In the genomic region with DNA sequence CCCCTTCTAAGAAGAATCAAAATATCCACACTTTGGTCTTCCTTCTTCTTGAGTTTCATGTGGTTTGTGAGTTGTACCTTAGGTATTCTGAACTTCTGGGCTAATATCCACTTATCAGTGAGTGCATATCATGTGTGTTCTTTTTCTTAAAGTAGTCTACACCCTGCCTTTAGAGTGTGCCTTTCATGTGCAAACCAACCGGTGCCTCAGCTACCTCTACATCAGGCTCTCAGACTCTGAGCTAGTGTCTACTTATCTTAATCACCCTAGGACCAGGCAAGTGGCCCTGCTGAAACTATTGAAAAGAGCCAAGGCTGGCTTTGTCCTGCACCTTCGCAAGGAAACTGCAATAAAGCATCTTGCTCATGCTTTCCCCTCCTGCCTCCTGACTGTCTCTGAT, we compare ENCODE assay signal across 14 mouse cellular contexts.
"Had no signal": no experiment of that assay in that cellular context is flagged by ENCODE, and none has a peak within 500 bp of the region (broad histone marks: within the 10 kb centered on the region; RNA-seq: fewer than 3 reads in every experiment).

No protein-coding gene starts in this region.

- H3K9ac ChIP-seq: intestine, embryonic 15.5 days; kidney, embryonic 15.5 days; liver, embryonic 14.5 days; liver, postnatal 0 days had no signal

- DNase-seq: kidney, adult 11 months; kidney, adult 8-10 months; kidney, postnatal 10 days; kidney, postnatal 36 days; layer of hippocampus, postnatal 36 days; liver, postnatal 0 days; lung, postnatal 36 days; thymus, postnatal 25 days had no signal

- H3K36me3 ChIP-seq: intestine, embryonic 15.5 days had no signal

- H3K4me2 ChIP-seq: intestine, embryonic 15.5 days; kidney, embryonic 15.5 days; liver, embryonic 11.5 days had no signal

- H3K27me3 ChIP-seq: intestine, embryonic 15.5 days; kidney, embryonic 15.5 days had no signal

- H3K27ac ChIP-seq: intestine, embryonic 15.5 days; kidney, embryonic 15.5 days; left cerebral cortex, adult 2 months; liver, embryonic 14.5 days had no signal

- ATAC-seq: hindbrain, embryonic 16.5 days; intestine, embryonic 15.5 days; liver, postnatal 0 days had no signal

- H3K9me3 ChIP-seq: intestine, embryonic 15.5 days; kidney, embryonic 15.5 days had no signal

- H3K4me3 ChIP-seq: intestine, embryonic 15.5 days; kidney, embryonic 15.5 days; left cerebral cortex, adult 2 months had no signal

- H3K4me1 ChIP-seq: kidney, embryonic 15.5 days had no signal
